Mouse (Mus musculus) liver, adult 2 months (tissue): ENCODE results near the gene Elmsan1. TPM values are rescaled to one million over a fixed set of nuclear protein-coding genes. Genes with fewer than 3 reads are reported as not detected.

ENCODE experiments used
- DNase-seq: peaks from one replicate; pipeline ENCODE4 v3.0.0-alpha.2; 2011; ENCODE audit warnings: low read depth, low spot score; ENCODE audit errors: extremely low read depth
- H3K27ac ChIP-seq: fragments of 200-500 bp; replicated peaks from 2 replicates; pipeline ENCODE4 v1.5.1; 2012; ENCODE audit warnings: low read depth, mild to moderate bottlenecking, control low read depth, inconsistent platforms, low read length; ENCODE audit not compliant: insufficient read depth
- H3K27me3 ChIP-seq: fragments of 200-500 bp; 2 replicates; pipeline ENCODE4 v1.6.1; 2012; ENCODE audit warnings: mild to moderate bottlenecking, moderate library complexity, low read length, inconsistent platforms; ENCODE audit not compliant: control insufficient read depth, insufficient read depth
- H3K36me3 ChIP-seq: fragments of 200-500 bp; 2 replicates; pipeline ENCODE4 v1.6.1; 2012; ENCODE audit warnings: low read length, inconsistent platforms; ENCODE audit not compliant: control insufficient read depth, insufficient read depth
- H3K4me1 ChIP-seq: fragments of 200-500 bp; 2 replicates; pipeline ENCODE4 v1.6.1; 2011; ENCODE audit warnings: low read length; ENCODE audit not compliant: control insufficient read depth, insufficient read depth
- H3K4me3 ChIP-seq: fragments of 200-500 bp; 2 replicates; pipeline ENCODE4 v1.5.1; 2011; ENCODE audit warnings: low read depth, mild to moderate bottlenecking, control low read depth, low read length, moderate library complexity; ENCODE audit not compliant: insufficient read depth
- H3K79me2 ChIP-seq: fragments of 200-500 bp; 2 replicates; pipeline ENCODE4 v1.6.1; 2012; ENCODE audit warnings: inconsistent platforms, mild to moderate bottlenecking, low read length, moderate library complexity; ENCODE audit not compliant: control insufficient read depth, insufficient read depth
- H3K9ac ChIP-seq: fragments of 200-500 bp; 2 replicates; pipeline ENCODE4 v1.6.1; 2012; ENCODE audit warnings: low read depth, mild to moderate bottlenecking, control low read depth, inconsistent platforms, low read length
- CTCF ChIP-seq: fragments of 200-500 bp; IDR thresholded peaks from 2 replicates; pipeline ENCODE4 v1.5.1; 2011; ENCODE audit warnings: low read depth, low read length, control low read depth
- POLR2A ChIP-seq: fragments of 200-500 bp; IDR thresholded peaks from 2 replicates; pipeline ENCODE4 v1.6.1; 2011; ENCODE audit warnings: low read length, control low read depth; ENCODE audit not compliant: insufficient read depth; ENCODE audit errors: extremely low read depth
- WGBS: fragments of 180-500 bp; shearing (Covaris S2); methylation state at CpG from one replicate; pipeline ENCODE4 v1.1.7; 2018; 5-methylcytosine and 5-hydroxymethylcytosine counted together
- polyA plus RNA-seq: library from polyadenylated mRNA; depleted of rRNA; stranded (reverse); fragments of >200 nt; gene quantifications from 2 replicates; pipeline ENCODE4 v1.2.3, GENCODE M21; 2012
- total RNA-seq: library from RNA; depleted of rRNA; stranded (reverse); fragments of >200 nt; gene quantifications from 2 replicates; pipeline ENCODE4 v1.2.3, GENCODE M21; 2014

Gene Elmsan1
- total and polyA plus RNA-seq, 2 experiments: 2.3 to 3.8 TPM

DNA sequence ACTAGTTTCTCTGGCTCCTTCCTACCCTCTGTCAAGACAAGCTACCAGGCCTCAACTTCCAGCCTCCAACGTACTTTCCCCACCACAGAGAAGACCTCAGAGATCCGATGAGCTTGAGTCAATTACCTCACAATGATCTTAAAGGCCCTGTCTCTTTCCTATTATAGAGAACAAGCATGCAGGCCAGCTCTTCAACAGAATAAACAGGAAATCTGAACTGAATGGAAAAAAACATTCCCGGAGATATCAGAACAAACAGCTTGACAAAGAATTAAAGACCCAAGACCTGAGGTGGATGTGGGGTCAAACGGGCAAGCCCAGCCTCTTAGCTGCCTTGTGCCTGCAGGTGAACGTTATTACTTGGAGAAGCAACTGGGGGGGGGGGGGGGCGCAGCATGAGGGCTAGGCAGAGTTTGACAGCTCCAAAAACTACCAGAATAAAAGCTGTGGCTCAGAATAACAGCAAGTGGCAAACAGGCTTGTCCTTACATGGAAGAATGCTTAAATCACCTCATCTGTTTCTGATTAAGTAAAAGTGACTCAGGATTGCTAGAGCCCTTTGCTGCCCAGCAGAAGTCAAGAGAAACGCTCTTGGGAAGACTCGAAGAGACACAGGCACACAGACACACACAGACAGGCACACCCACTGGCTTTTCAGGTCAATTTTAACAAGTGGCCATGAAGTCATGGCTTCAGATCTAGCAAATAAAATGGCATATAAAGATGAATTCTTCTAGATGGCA is 52.9 kb downstream of the Elmsan1 start:
- 51% methylated on average over 8 of the region's 8 CpGs for WGBS
- no peaks in the 10 kb centered on the region for H3K36me3 ChIP-seq

DNA sequence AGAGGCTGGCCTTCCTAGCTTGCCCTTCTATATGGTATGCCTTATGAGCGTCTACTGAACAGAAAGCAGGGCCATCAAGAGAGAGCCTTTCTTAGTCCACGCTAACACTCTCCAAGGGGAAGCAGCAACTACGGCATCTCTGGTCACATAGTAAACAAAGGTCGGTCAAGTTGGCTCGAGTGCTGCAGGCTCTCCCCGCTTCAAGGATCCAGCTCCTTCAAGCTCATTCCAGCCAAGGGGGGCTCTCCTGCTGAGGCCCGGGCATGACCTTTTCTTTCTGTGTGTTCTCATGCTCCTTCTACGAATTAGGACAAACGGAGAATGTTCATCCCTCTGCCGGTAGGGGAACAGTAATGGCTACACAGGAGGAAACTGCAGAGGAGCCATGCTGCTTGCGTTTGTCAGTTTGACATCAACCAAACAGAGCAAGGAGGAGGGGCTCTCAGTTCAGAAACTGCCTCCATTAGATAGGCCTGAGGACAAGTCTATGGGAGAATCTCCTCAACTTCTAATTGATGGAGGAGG is 55.0 kb downstream of the Elmsan1 start:
- Histone ChIP-seq H3K9ac (no peak overlapping the region), H3K4me3 (no peak overlapping the region), H3K4me1 (peaks cover 3% of the 10 kb centered on the region), H3K27ac (no peak overlapping the region), H3K36me3 (peaks cover under 1% of the 10 kb centered on the region), H3K79me2 (peaks cover 19% of the 10 kb centered on the region; the same call in 1 of the 2 replicates), H3K27me3 (no peaks in the 10 kb centered on the region)
- no peak for DNase-seq
- 74% methylated on average over 11 of the region's 11 CpGs for WGBS
- TF ChIP-seq CTCF: no peak
- no peak for TF ChIP-seq POLR2A

More for the DNA sequence above, 52.9 kb downstream of the Elmsan1 start:
- DNase-seq: no peak
- no peak for TF ChIP-seq POLR2A
- no peak for TF ChIP-seq CTCF
- H3K27ac ChIP-seq: peak overlapping the region; percentile 64
- H3K4me3 ChIP-seq: no peak overlapping the region
- no peak overlapping the region for H3K9ac ChIP-seq
- H3K27me3 ChIP-seq: no peaks in the 10 kb centered on the region
- peaks cover 2% of the 10 kb centered on the region for H3K4me1 ChIP-seq
- H3K79me2 ChIP-seq: peaks cover 23% of the 10 kb centered on the region; the same call in 1 of the 2 replicates

DNA sequence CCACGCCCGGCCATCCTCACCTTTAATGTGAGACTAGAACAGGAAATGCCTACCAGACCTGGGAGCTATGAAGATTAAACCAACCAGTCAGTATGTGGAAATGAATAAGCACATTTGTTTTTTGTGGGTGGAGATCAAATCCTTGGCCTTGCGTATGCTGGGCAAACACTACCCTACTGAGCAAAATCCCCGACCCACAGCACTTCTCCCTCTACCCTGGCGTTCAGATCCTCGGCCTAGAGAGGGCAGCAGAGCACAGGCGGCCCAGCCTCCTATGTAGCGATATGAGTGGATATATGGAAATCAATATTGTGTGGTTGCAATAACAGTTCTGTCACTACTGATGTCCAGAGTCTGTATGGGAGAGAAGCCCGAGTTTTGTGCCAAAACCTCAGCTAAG is 55.5 kb downstream of the Elmsan1 start:
- H3K79me2 ChIP-seq: peaks cover 15% of the 10 kb centered on the region; the same call in 1 of the 2 replicates
- no peak overlapping the region for H3K27ac ChIP-seq
- peaks cover 3% of the 10 kb centered on the region for H3K4me1 ChIP-seq
- TF ChIP-seq POLR2A (no peak), CTCF (peak; percentile 87)
- no peak overlapping the region for H3K4me3 ChIP-seq
- 51% methylated on average over 9 of the region's 9 CpGs for WGBS
- no peak overlapping the region for H3K9ac ChIP-seq
- no peaks in the 10 kb centered on the region for H3K27me3 ChIP-seq
- H3K36me3 ChIP-seq: peaks cover 5% of the 10 kb centered on the region
- DNase-seq: peak; percentile 41

DNA sequence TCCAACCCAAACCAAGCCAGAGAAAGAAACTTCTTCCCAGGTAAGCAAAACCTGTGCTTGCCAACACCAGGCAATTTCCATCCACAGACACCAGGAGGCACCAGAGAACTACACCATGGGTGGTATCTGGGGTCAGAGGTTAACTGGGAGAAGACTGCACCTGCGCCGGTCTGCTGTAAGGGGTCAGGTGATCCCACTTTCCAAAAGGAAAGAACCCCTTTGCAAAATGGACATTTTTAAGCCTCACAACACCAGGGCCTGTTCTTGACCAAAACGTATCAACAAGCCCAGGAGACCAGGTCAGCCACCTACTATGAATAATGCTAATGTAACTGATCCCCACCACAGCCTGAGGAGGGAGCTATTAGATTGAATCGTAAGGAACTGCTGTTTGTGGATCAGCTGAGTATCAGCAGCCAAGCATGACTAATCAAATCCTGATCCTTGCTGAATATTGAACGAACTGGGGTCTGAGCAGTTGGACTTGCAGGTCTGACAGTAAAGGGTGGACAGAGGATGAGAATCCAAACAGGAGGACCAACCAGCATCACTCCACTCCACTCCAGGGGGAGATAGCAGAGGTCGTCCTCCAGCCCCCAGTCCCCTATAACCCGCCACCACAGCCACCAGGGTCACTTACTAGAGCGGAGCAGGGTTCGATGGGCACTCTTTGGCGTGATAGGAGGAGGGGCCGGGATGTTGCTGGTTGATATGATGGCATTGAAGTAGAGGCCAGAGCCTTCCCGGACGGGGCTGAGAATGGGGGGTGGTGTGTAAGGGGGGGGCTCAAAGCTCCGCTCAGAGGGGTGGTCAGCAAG is 56.9 kb downstream of the Elmsan1 start:
- no peak overlapping the region for H3K9ac ChIP-seq
- DNase-seq: peak; percentile 69
- TF ChIP-seq CTCF: peak; percentile 79
- no peak for TF ChIP-seq POLR2A
- peaks cover 3% of the 10 kb centered on the region for H3K4me1 ChIP-seq
- peaks cover 10% of the 10 kb centered on the region; the same call in 1 of the 2 replicates for H3K79me2 ChIP-seq
- peaks cover 10% of the 10 kb centered on the region for H3K36me3 ChIP-seq
- no peak overlapping the region for H3K4me3 ChIP-seq
- no peaks in the 10 kb centered on the region for H3K27me3 ChIP-seq
- 71% methylated on average over 14 of the region's 14 CpGs for WGBS
- H3K27ac ChIP-seq: no peak overlapping the region

DNA sequence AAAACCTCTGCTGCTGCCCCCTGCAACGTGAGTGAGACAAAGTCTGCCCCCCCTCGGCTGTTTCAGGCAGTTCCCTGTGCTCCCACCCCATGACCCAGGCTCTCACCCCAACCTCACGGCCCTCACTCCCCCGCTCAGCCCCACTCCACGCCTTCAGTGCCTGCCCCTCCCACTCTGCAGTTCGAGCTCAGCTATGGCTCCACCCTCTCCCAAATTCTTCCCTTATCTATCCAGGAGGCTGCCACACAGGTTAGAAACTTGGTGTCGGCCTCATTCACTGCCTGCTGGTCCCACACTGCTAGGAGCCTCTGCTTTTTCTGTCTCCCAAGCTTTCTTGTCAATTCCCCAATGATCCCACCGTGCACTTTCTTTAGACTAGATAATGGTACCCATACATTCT is 57.6 kb downstream of the Elmsan1 start:
- H3K4me3 ChIP-seq: no peak overlapping the region
- no peak overlapping the region for H3K9ac ChIP-seq

More for the DNA sequence above, 57.6 kb downstream of the Elmsan1 start:
- Histone ChIP-seq H3K27ac (no peak overlapping the region), H3K27me3 (no peaks in the 10 kb centered on the region), H3K4me1 (peaks cover 4% of the 10 kb centered on the region), H3K79me2 (peaks cover 8% of the 10 kb centered on the region; the same call in 1 of the 2 replicates), H3K36me3 (peaks cover 11% of the 10 kb centered on the region)
- no peak for DNase-seq
- WGBS: 78% methylated on average over 8 of the region's 8 CpGs
- no peak for TF ChIP-seq CTCF
